Mouse (Mus musculus): Measurements from ENCODE around the gene Phf21a.

- no peak for TF ChIP-seq CTCF (IDR thresholded peaks at IDR 0.05; ENCODE audit: extremely low read depth, insufficient read length, insufficient replicate concordance, low read depth, low read length)
- no peak for TF ChIP-seq POLR2A (IDR thresholded peaks at IDR 0.05; ENCODE audit: low read depth, low read length)
Measured at GRCm38 (mm10) chr2:92065938-92066337, 27.0 kb upstream of the Phf21a start.

All from small intestine, adult 2 months (tissue).